Mouse (Mus musculus) lung, adult 2 months (tissue): Measurements from ENCODE around the gene Fscn1.

Experiments
- CTCF ChIP-seq: fragments of 200-500 bp; IDR thresholded peaks from 2 replicates; pipeline ENCODE4 v1.5.1; 2011; ENCODE audit warnings: mild to moderate bottlenecking, low read length, control low read depth; ENCODE audit not compliant: insufficient read depth
- POLR2A ChIP-seq: fragments of 200-500 bp; IDR thresholded peaks from 2 replicates; pipeline ENCODE4 v1.6.1; 2011; ENCODE audit warnings: low read depth, mild to moderate bottlenecking, control low read depth, low read length, borderline replicate concordance; ENCODE audit errors: extremely low read depth

DNA sequence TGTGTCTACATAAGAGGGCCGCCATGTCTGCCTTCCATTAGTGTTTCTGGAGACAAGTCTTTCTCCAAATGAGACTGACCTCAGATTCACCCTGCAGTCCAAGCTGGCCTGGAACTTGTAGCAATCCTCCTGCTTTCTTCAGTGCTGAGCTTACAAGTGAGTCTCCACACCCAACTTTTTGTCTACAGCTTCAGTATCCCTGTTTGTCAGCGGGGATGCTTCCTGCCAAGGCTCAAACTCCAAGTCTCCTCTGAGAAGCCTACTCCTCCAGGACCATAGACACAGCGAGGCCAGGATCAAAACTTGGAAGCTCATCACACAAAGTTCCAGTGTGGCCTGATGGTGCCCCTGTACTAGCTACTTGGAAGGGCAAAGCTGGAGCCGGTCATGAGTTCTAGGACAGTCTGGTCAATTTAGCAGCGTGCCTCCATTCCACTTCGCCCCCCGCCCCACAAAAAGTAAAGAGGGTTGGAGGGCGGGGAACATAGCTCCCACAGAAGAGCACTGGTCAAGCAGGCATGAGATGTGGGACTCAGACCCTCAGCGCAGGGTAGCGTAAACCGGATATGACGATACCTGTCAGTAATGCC lies 32.7 kb upstream of the Fscn1 start:
- no peak for TF ChIP-seq CTCF
- TF ChIP-seq POLR2A = no peak
